Mouse (Mus musculus) T-helper 2 cell (primary cell): ENCODE measurements at regions not wholly inside any gene's neighbourhood (a gene's known extent, or its start where the extent isn't known, plus 50 kb on each side); places are given as distances from the start of the nearest gene placed in this dataset.

ENCODE experiments used
- in situ Hi-C: fragments of 300-600 bp; cut with MboI, MseI; formaldehyde crosslinking; loops from one replicate; pipeline ENCODE4 v1.15.1; 2025; ENCODE audit warnings: high pct_unique_total_duplicates

- in situ Hi-C loops: no loop called here
Measured at GRCm38 (mm10) chr4:89008561-89008960, 128.4 kb upstream of the Mtap start.

- in situ Hi-C loops: no loop called here
Measured at GRCm38 (mm10) chr4:89001470-89001869, 121.5 kb upstream of the Ifne start.

- in situ Hi-C loops: no loop called here
Measured at GRCm38 (mm10) chr4:89000855-89001254, 120.9 kb upstream of the Ifne start.

DNA sequence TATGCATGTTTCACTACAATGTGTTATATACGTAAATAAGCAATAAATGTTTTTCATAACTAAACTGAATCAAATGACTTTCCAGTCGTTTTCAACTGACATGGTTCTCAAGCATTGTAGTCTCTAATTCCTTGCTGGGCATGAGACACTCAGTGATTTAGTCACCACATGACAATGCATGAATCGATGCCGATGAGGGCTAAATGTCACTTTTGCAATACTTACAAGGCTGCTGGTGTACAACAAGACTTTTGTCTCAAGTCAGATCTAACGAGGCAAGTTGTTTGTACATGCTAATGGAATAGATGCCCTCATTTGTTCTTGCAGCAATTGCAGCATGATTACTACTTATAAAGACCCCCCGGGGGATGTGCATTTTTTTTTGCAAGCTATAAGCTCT, 120.2 kb upstream of the Ifne start:
- in situ Hi-C loops: no loop called here

- in situ Hi-C loops: no loop called here
Measured at GRCm38 (mm10) chr4:88998286-88998685, 118.3 kb upstream of the Ifne start.

GRCm38 (mm10) chr4:88995129-88995919, 115.3 kb upstream of the Ifne start:
- in situ Hi-C loops: no loop called here

DNA sequence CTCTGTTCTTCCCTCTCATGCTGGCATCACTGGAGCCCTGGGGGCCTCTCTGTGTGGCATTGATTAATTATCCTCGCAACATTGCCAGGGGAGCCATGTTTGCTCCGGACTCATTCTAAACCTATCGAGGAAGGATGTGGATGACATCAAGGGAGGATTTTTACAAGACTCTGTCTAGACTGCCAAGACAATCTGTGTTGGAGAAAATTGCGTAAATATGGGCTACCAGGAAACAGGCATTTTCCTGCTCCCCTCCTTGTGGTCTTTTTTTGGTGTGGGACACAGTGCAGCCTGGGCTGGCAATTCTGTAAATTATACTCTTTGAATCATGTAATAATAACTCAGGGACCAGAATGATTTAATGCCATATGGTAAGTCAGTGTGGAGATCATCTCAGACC, 114.5 kb upstream of the Ifne start:
- in situ Hi-C loops: no loop called here

DNA sequence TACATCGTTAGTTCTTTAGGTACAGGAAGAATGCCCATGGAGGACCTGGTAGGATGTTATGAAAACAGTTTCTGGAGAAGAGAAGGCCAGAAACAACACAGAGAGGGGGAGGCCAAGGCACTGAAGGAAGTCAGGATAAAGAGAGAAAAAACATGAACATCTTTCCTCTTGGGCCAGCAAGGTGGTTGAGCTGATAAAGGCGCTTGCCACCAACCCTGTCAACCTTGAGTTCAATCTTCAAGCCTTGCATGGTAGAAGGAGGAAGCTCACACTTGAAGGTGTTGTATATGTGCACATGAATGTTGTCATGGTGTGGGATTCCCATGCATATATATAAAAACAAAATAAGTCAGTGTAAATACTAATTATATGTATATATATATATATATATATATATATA, 112.5 kb upstream of the Ifne start:
- in situ Hi-C loops: no loop called here

GRCm38 (mm10) chr4:88988363-88988762, 108.4 kb upstream of the Ifne start:
- in situ Hi-C loops: loop anchor here (10.0 kb wide), 1 partner anchor 1056 kb away; no protein-coding TSS in a partner anchor

DNA sequence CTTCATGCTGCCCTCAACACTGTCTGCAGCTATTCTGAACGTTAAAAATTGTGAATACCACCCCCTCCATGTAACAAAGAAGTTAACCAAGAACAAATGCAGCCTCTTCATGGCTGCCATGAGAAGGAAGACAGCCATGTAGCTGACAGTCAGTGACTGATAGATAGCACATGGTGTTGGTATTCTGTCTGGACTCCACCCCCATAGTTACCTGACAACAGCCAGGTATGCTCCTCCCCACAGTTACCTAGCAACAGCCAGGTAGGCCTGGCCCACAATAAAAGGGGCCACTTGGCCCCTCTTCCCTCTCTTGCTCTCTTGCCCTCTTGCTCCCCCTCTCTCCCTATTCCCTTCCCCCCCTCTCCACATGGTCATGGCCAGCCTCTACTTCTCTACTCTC, 107.1 kb upstream of the Ifne start:
- in situ Hi-C loops: loop anchor here (10.0 kb wide), 1 partner anchor 1058 kb away; no protein-coding TSS in a partner anchor

GRCm38 (mm10) chr4:88982457-88982856, 102.5 kb upstream of the Ifne start:
- in situ Hi-C loops: loop anchor here (10.0 kb wide), 1 partner anchor 1062 kb away; no protein-coding TSS in a partner anchor

DNA sequence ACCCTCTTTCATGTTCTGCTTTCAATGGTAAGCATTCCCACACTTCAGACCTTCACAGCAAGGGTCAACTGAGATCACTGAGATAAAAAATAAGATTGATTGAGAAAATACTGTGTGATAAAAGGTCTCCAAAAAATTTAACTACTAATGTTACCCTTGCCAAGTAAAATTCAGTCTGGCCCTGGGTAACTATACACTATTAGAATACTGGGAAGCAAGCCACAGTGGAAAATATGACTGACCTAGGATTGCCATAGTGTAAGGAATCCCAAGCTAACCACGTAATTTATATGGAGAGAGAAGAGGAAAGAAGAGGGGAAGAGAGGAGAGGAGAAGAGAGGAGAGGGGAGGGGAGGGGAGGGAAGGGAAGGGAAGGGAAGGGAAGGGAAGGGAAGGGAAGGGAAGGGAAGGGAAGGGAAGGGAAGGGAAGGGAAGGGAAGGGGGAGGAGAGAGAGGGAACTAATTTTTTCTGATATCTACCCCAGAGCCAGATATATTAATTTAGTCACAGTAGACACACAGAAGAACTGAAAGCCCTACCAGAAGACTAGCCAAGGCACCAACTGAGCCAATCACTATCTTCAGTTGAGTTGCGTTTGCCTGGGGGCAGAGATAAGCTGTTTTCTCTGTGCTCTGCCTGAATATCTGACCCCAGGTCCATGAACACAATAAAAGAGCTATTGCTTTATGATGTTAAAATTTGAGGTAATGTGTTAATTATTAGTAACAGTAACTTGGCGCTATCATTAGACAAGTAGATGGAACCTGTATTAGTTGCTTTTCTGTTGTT, 97.3 kb upstream of the Ifne start:
- in situ Hi-C loops: no loop called here

- in situ Hi-C loops: loop anchor here (25.0 kb wide), 1 partner anchor 1262 kb away; no protein-coding TSS in a partner anchor
Measured at GRCm38 (mm10) chr4:88974535-88974934, 94.5 kb upstream of the Ifne start.

DNA sequence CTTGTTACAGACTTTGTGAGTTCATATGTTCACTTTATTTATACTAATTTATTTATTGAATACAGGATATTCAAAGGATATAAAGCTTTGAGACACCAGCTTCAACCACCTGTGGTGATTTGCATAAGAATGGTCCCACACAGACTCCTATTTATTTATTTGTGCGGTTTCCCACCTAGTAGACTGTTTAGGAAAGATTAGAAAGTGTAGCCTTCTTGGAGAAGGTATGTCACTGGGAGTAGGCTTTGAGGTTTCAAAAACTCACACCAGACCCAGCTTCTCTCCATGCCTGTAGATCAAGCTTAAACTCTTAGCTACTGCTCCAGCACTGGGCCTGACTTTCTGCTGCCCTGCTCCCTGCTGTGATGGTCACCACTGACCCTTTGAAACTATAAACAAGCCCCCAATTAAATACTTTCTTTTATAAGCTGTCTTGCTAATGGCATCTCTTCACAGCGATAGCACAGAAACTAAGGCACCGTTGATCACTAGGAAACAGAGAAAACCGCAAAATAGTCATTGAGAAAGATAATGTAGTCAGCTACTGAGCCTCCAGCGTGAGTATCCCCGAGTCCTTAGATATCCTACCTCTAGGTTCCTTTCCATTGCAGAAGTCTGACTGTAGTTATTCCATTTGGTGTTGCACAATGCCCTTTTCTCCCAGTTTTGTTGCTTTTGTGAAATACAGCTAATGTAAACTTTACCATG, 89.3 kb upstream of the Ifne start:
- in situ Hi-C loops: loop anchor here (25.0 kb wide), 1 partner anchor 1257 kb away; no protein-coding TSS in a partner anchor

- in situ Hi-C loops: loop anchor here (25.0 kb wide), 1 partner anchor 1247 kb away; no protein-coding TSS in a partner anchor
Measured at GRCm38 (mm10) chr4:88959621-88960020, 79.6 kb upstream of the Ifne start.

DNA sequence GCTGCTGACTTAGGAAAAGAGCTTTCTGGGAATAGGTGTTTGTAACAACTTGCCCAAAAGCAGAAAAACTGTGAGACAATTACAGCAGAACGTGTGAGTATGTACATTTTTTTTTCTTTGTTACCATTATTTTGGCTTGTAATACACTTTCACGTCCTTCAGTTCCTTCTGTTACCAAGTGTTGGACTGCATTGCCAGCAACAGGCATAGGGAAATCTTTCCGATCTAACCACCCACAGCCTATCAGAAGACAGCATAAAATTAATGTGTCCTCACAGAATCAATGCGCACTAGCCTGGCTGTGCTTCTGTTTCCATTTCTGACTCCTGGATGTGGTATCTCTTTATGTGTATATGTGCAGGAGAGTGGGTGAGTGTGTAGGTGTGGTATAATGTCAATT, 76.6 kb upstream of the Ifne start:
- in situ Hi-C loops: loop anchor here (25.0 kb wide), 1 partner anchor 1244 kb away; no protein-coding TSS in a partner anchor

- in situ Hi-C loops: loop anchor here (25.0 kb wide), 1 partner anchor 1244 kb away; no protein-coding TSS in a partner anchor
Measured at GRCm38 (mm10) chr4:88956151-88956550, 76.2 kb upstream of the Ifne start.

GRCm38 (mm10) chr4:88955571-88955970, 75.6 kb upstream of the Ifne start:
- in situ Hi-C loops: loop anchor here (25.0 kb wide), 1 partner anchor 1243 kb away; no protein-coding TSS in a partner anchor

DNA sequence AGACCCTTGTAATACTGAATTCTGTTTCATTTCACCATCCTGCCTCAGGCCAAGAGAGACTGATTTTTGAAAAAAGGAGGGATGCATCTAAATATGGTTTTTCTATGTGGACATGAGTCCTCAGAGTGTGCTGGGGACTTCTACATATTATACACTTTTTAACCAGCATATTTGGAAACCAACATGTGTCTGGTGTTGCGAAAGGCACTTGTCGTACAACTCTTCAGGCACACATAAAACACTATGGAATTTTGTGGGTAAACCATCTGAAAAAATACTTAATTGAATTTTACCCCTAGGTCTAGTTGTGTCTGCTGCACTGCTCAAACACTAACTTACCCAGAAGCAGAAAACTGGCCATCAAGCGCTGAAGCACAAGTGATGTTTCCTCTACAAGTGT, 74.0 kb upstream of the Ifne start:
- in situ Hi-C loops: loop anchor here (25.0 kb wide), 1 partner anchor 1242 kb away; no protein-coding TSS in a partner anchor

GRCm38 (mm10) chr4:88951034-88951336, 71.0 kb upstream of the Ifne start:
- in situ Hi-C loops: loop anchor here (25.0 kb wide), 1 partner anchor 1239 kb away; no protein-coding TSS in a partner anchor

DNA sequence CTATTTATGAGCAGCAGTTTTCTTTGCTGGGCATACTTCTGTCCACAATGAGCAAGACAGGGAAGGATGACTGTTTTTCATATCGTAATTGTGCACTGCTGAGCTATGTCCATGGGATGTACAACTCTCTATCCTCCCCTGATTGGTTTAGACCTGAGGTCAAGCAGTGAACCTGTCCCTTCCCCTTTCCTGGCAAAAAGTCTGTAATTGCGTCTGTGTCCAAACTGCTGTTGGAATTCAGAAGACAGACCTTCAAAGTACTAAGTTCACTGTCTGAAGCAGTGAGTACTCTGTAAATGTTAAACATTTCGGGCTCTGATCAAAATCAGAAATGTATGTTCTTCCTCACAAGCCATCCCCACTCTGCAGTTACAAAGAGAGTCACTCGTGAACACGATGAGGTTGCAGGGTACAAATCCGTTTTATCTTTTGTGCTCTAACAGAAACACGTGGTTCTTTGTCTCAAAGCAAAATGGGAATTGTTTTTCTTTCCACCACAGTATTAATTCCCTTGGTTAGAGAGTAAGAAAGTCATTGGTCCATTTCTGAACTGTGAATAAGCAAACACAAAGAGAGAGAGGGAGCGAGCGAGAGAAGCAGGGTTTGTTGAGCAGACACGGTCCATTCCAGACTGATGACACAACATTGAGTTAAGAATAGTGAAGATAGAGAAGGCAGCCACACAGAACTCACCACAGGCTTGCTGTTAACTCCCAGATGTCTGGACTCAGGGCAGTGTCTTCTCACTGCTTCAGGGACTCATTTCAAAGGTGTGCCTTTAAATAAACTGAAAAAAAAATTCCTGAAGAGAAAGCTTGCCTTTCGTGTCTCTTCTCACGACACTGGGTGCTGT, 70.4 kb upstream of the Ifne start:
- in situ Hi-C loops: loop anchor here (25.0 kb wide), 1 partner anchor 1238 kb away; no protein-coding TSS in a partner anchor
